24 mouse cellular contexts compared by ENCODE assay signal in genomic region chr19:57375746-57376145, GRCm38 (mm10). TPM values are rescaled to one million over a fixed set of nuclear protein-coding genes. Genes with fewer than 3 reads are reported as not detected.
DNase-seq lines count a peak whose midpoint lies in the region; TF ChIP-seq lines count a peak whose summit lies in the region.
"Had no signal": no experiment of that assay in that cellular context is flagged by ENCODE, and none has a peak within 500 bp of the region (broad histone marks: within the 10 kb centered on the region; RNA-seq: fewer than 3 reads in every experiment).

No protein-coding gene starts in this region.

- H3K4me3 ChIP-seq in layer of hippocampus, adult 2 months, result no peak overlapping the region
- H3K4me3 ChIP-seq in lung, adult 2 months (replicated peaks; ENCODE audit: extremely low read depth, low read depth, low read length), result no peak overlapping the region
- H3K4me3 ChIP-seq: embryonic facial prominence, embryonic 13.5 days; erythroblast, embryonic 14.5 days; forebrain, embryonic 12.5 days; forebrain, embryonic 15.5 days; heart, embryonic 10.5 days; heart, embryonic 13.5 days; hindbrain, embryonic 12.5 days; hindbrain, embryonic 15.5 days had no signal

- TF ChIP-seq POLR2A in lung, adult 2 months (IDR thresholded peaks at IDR 0.05; ENCODE audit: borderline replicate concordance, extremely low read depth, low read depth, low read length), result no peak

- H3K27ac ChIP-seq in layer of hippocampus, adult 2 months, result peak overlapping the region; percentile 39; the same call in 1 of the 2 replicates
- H3K27ac ChIP-seq: embryonic facial prominence, embryonic 13.5 days; forebrain, embryonic 12.5 days; forebrain, embryonic 15.5 days; heart, embryonic 10.5 days; heart, embryonic 13.5 days; hindbrain, embryonic 12.5 days; hindbrain, embryonic 15.5 days had no signal

- WGBS in lung, adult 2 months, result 88% methylated on average over 11 of the region's 11 CpGs

- no peaks in the 10 kb centered on the region for H3K4me1 ChIP-seq in lung, adult 2 months (ENCODE audit: control insufficient read depth, insufficient read depth, low read length)
- H3K4me1 ChIP-seq: forebrain, embryonic 12.5 days; forebrain, embryonic 15.5 days; heart, embryonic 10.5 days; hindbrain, embryonic 12.5 days; hindbrain, embryonic 15.5 days had no signal

- peak; percentile 20 for TF ChIP-seq CTCF in layer of hippocampus, adult 2 months (conservative IDR thresholded peaks at IDR 0.05)
- TF ChIP-seq CTCF in lung, adult 2 months (IDR thresholded peaks at IDR 0.05; ENCODE audit: insufficient read depth, low read length), result no peak

- DNase-seq in layer of hippocampus, adult 2 months (ENCODE audit: low spot score in 2 of 2), result no peak
- no peak for DNase-seq in layer of hippocampus, postnatal 36 days
- DNase-seq in R1 (ENCODE audit: low read depth, low spot score), result peak; percentile 63
- peak; percentile 50 for DNase-seq in retina, embryonic 14.5 days (ENCODE audit: low spot score)
- DNase-seq in left cerebral cortex, adult 11 months (ENCODE audit: low spot score), result no peak
- DNase-seq in lung, adult 2 months, result no peak
- no peak for DNase-seq in spleen, adult 18-20 months
- DNase-seq: adrenal gland, adult 8-10 months; adrenal gland, postnatal 25 days; cerebellum, adult 18-20 months; cerebellum, adult 9-10 months; cerebellum, postnatal 14 days; gastrocnemius, postnatal 25 days; heart, adult 18-20 months; heart, postnatal 14 days; heart, postnatal 4 days had no signal

RNA-seq across cellular contexts. Expression of gene Fam160b1, which starts 15.3 kb away (rescaled TPM):
- 10 to 100 TPM; 21.2 to 22.7 TPM for total RNA-seq in layer of hippocampus, adult 2 months (2021)
- 10 to 100 TPM; 23.3 to 25.0 TPM for total RNA-seq in layer of hippocampus, postnatal 36 days (2021)
- polyA plus RNA-seq in lung, adult 2 months (2012; rRNA removed), result 12.7 and 17.5 TPM in 2 replicates

Comparison
In these comparisons a context has a peak if more than half of its experiments do, and no peak if none do; other contexts are left out.
1. DNase-seq: peak in R1 (single experiment) and retina, embryonic 14.5 days (single experiment); none in layer of hippocampus, adult 2 months (0 of 2), layer of hippocampus, postnatal 36 days (0 of 2), left cerebral cortex, adult 11 months (single experiment), lung, adult 2 months (single experiment) and spleen, adult 18-20 months (0 of 2).